Comparison of ENCODE assay signal across 8 mouse cellular contexts in the genomic region with DNA sequence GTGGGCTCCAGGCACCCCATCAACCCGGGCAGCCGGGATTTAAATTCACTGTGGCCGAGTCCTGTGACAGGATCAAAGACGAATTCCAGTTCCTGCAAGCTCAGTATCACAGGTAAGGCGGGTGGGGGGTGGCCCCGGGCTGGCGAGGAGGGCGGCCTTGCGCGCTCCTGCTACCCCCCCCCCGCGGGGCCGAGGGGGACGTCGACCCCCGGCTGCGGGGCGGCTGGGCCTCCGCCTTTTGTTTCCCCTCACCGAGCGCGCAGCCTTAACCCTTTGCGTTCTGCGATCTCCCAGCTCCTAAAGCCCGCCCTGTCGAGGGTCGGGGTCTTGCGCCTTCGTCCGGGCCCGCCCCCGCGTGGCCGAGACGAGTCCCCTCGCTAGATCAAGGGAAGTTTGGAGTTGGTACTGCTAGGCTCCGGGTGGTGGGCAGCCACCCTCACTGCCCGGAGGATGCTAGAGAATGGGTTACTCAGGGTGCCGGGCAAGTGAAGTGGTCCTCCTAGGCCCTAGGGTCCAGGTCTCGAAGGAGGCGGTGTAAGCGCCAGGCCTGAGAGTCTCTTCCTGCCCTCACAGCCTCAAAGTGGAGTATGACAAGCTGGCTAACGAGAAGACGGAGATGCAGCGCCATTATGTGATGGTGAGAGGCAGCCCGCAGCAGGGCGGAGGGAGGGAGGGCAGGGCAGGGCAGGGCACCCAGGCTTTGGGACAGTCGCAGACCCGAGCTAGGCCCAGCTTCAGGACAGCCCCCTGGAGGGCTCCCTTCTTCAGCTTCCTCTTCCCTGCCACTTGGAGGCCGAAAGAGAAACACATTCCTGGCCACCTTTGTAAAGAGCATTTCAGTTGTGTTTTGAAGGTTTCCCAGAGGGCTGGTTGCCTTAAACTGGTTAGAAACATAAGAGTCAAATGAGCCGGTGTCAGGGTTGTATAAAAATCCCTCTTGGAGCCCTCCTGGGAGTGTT. TPM values are rescaled to one million over a fixed set of nuclear protein-coding genes. Genes with fewer than 3 reads are reported as not detected.
A peak's percentile ranks its signal among the peaks of the same experiment; 100 is the strongest.
DNase-seq lines count a peak whose midpoint lies in the region; ATAC-seq and TF ChIP-seq lines count a peak whose summit lies in the region.

No protein-coding gene starts in this region.

- H3K27ac ChIP-seq in heart, postnatal 0 days (ENCODE audit: low read depth): peak overlapping the region; percentile 89
- H3K27ac ChIP-seq in limb, embryonic 15.5 days: peak overlapping the region; percentile 96
- peak overlapping the region; percentile 91 for H3K27ac ChIP-seq in neural tube, embryonic 12.5 days

- H3K4me3 ChIP-seq in E14TG2a.4 (replicated peaks; ENCODE audit: low read length): peak overlapping the region; percentile 88
- peak overlapping the region; percentile 73 for H3K4me3 ChIP-seq in heart, postnatal 0 days (ENCODE audit: low read depth, low read length)
- H3K4me3 ChIP-seq in limb, embryonic 15.5 days: peak overlapping the region; percentile 89
- H3K4me3 ChIP-seq in neural tube, embryonic 12.5 days: peak overlapping the region; percentile 89

- H3K4me2 ChIP-seq in heart, postnatal 0 days (ENCODE audit: low read depth, low read length): peak overlapping the region; percentile 78
- H3K4me2 ChIP-seq in limb, embryonic 15.5 days: peak overlapping the region; percentile 65
- H3K4me2 ChIP-seq in neural tube, embryonic 12.5 days (replicated peaks): peak overlapping the region; percentile 93

- peak; percentile 96 for DNase-seq in heart, adult 11 months
- no peak for DNase-seq in heart, adult 9 months (ENCODE audit: low spot score in 2 of 2)
- peak; percentile 38 to 45 for DNase-seq in cerebellum, postnatal 36 days
- DNase-seq in heart, postnatal 0 days (ENCODE audit: low spot score): no peak
- DNase-seq in frontal cortex, postnatal 10 days (ENCODE audit: low spot score in 2 of 2): no peak

- H3K9ac ChIP-seq in heart, postnatal 0 days (replicated peaks; ENCODE audit: low read depth, low read length): peak overlapping the region; percentile 86
- H3K9ac ChIP-seq in limb, embryonic 15.5 days: peak overlapping the region; percentile 98
- peak overlapping the region; percentile 98 for H3K9ac ChIP-seq in neural tube, embryonic 12.5 days

- H3K27me3 ChIP-seq in E14TG2a.4 (ENCODE audit: insufficient read depth, low read length): peaks cover 26% of the 10 kb centered on the region
- H3K27me3 ChIP-seq in heart, postnatal 0 days (ENCODE audit: control insufficient read depth, insufficient read depth, low read length): peaks cover 80% of the 10 kb centered on the region
- H3K27me3 ChIP-seq in limb, embryonic 15.5 days: no peaks in the 10 kb centered on the region
- H3K27me3 ChIP-seq in neural tube, embryonic 12.5 days (replicated peaks): no peaks in the 10 kb centered on the region

- H3K4me1 ChIP-seq in E14TG2a.4 (replicated peaks; ENCODE audit: low read depth, low read length): peaks cover 71% of the 10 kb centered on the region
- peaks cover 17% of the 10 kb centered on the region; the same call in 1 of the 2 replicates for H3K4me1 ChIP-seq in heart, postnatal 0 days (ENCODE audit: control insufficient read depth, insufficient read depth)
- peaks cover 61% of the 10 kb centered on the region for H3K4me1 ChIP-seq in limb, embryonic 15.5 days
- peaks cover 68% of the 10 kb centered on the region for H3K4me1 ChIP-seq in neural tube, embryonic 12.5 days

- TF ChIP-seq CTCF in E14TG2a.4 (conservative IDR thresholded peaks at IDR 0.05; ENCODE audit: low read length): no peak
- no peak for TF ChIP-seq CTCF in heart, postnatal 0 days (IDR thresholded peaks at IDR 0.05; ENCODE audit: low read depth)

- ATAC-seq in heart, postnatal 0 days (ENCODE audit: insufficient read depth, low read depth): no peak
- ATAC-seq in limb, embryonic 15.5 days (ENCODE audit: insufficient number of reproducible peaks, low FRiP score, low TSS enrichment, low read depth): no peak
- ATAC-seq in neural tube, embryonic 12.5 days (ENCODE audit: low FRiP score, low read depth): no peak

- WGBS in heart, postnatal 0 days: 2% methylated on average over 51 of the region's 51 CpGs
- under 1% methylated on average over 47 of the region's 51 CpGs for WGBS in limb, embryonic 15.5 days
- under 1% methylated on average over 50 of the region's 51 CpGs for WGBS in neural tube, embryonic 12.5 days

- H3K36me3 ChIP-seq in E14TG2a.4 (ENCODE audit: insufficient read depth, low read length): peaks cover 48% of the 10 kb centered on the region
- no peaks in the 10 kb centered on the region; the same call in 1 of the 2 replicates for H3K36me3 ChIP-seq in heart, postnatal 0 days (replicated peaks; ENCODE audit: control insufficient read depth, insufficient read depth, low read length)
- H3K36me3 ChIP-seq in limb, embryonic 15.5 days: peaks cover 8% of the 10 kb centered on the region; the same call in 1 of the 2 replicates
- peaks cover 13% of the 10 kb centered on the region; the same call in 1 of the 2 replicates for H3K36me3 ChIP-seq in neural tube, embryonic 12.5 days

- H3K9me3 ChIP-seq in E14TG2a.4 (ENCODE audit: low read length): no peaks in the 10 kb centered on the region
- H3K9me3 ChIP-seq in heart, postnatal 0 days (replicated peaks; ENCODE audit: control insufficient read depth, low read length): no peaks in the 10 kb centered on the region
- no peaks in the 10 kb centered on the region for H3K9me3 ChIP-seq in limb, embryonic 15.5 days
- no peaks in the 10 kb centered on the region for H3K9me3 ChIP-seq in neural tube, embryonic 12.5 days

- no peak for TF ChIP-seq EP300 in heart, postnatal 0 days (IDR thresholded peaks at IDR 0.05; ENCODE audit: low read depth)

RNA-seq across cellular contexts. Expression of gene Tle3, which starts 2.1 kb away (rescaled TPM):
- total RNA-seq in heart, postnatal 0 days (2014; rRNA removed; ENCODE audit: low replicate concordance): 22.8 and 33.8 TPM in 2 replicates
- polyA plus RNA-seq in heart, postnatal 0 days (2015; fragmentation: Nextera tagmentation; extraction: Ambion mirVana): 4.5 and 4.9 TPM in 2 replicates
- 38.0 and 42.9 TPM in 2 replicates for polyA plus RNA-seq in limb, embryonic 15.5 days (2015; fragmentation: Nextera tagmentation; extraction: Ambion mirVana)
- 55.5 and 58.7 TPM in 2 replicates for polyA plus RNA-seq in neural tube, embryonic 12.5 days (2016; fragmentation: Nextera tagmentation; extraction: Ambion mirVana)

Comparison
In these comparisons a context has a peak if more than half of its experiments do, and no peak if none do; other contexts are left out.
1. DNase-seq: peak in heart, adult 11 months (single experiment) and cerebellum, postnatal 36 days (2 of 2); none in heart, adult 9 months (0 of 2), heart, postnatal 0 days (single experiment) and frontal cortex, postnatal 10 days (0 of 2).
2. Peak in every context shown above with its lines, with median percentiles within 50 percentile points of each other: H3K4me3 ChIP-seq, H3K27ac ChIP-seq, H3K4me2 ChIP-seq and H3K9ac ChIP-seq.